Mouse (Mus musculus): Measurements from ENCODE around the gene Kcnn3. TPM values are rescaled to one million over a fixed set of nuclear protein-coding genes. Genes with fewer than 3 reads are reported as not detected.

Kcnn3 gene
- total and polyA plus RNA-seq, 2 experiments from 2014 or later: 7.3 to 23.3 TPM

- ATAC-seq (ENCODE audit: low FRiP score) (peak; percentile 28; the same call in 1 of the 2 replicates), DNase-seq (ENCODE audit: low spot score) (peak; percentile 60)
- no peak for TF ChIP-seq CTCF (IDR thresholded peaks at IDR 0.05)
- WGBS: 21% methylated on average over 1 of the region's 1 CpGs
- peak overlapping the region; percentile 51; the same call in 1 of the 2 replicates for H3K27ac ChIP-seq (ENCODE audit: low read depth, low read length)
- H3K4me2 ChIP-seq (ENCODE audit: low read depth, low read length, poor library complexity, severe bottlenecking): no peak overlapping the region
- peaks cover 26% of the 10 kb centered on the region for H3K4me1 ChIP-seq (ENCODE audit: insufficient read depth, low read length)
- no peak overlapping the region for H3K9ac ChIP-seq (replicated peaks; ENCODE audit: low read length, poor library complexity, severe bottlenecking)
- no peaks in the 10 kb centered on the region for H3K27me3 ChIP-seq (ENCODE audit: insufficient read depth, low read length)
- H3K9me3 ChIP-seq (ENCODE audit: low read length): no peaks in the 10 kb centered on the region
- H3K4me3 ChIP-seq (ENCODE audit: low read depth, low read length): no peak overlapping the region
- H3K36me3 ChIP-seq (ENCODE audit: insufficient read depth, low read length): no peaks in the 10 kb centered on the region
Observed at GRCm38 (mm10) chr3:89607327-89607726, 87.4 kb downstream of the Kcnn3 start.

DNA sequence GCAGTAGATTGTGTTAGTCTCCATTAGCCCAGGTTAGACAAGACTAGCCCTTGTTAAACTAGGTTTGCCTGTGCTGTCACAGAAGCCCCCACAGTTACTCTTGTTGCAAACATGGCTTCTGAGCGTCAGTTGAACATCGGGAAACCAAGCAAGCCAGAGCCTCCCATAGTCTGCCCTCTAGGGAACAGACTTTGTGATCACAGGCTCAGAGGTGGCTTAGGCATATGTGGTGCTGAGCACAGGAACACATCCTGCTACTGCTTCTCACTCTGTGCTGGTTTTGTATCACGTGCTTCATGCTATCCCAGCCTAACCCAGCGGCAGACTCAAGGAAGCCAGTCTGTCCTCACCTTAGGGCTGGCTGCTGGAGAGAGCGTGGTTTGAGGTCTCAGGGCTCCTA, 92.1 kb downstream of the Kcnn3 start:
- H3K27me3 ChIP-seq (ENCODE audit: insufficient read depth, low read length): no peaks in the 10 kb centered on the region
- DNase-seq (ENCODE audit: low spot score) (no peak), ATAC-seq (ENCODE audit: low FRiP score) (no peak)
- H3K36me3 ChIP-seq (ENCODE audit: insufficient read depth, low read length): no peaks in the 10 kb centered on the region
- TF ChIP-seq CTCF (IDR thresholded peaks at IDR 0.05): peak; percentile 26; the same call in 1 of the 2 replicates
- peaks cover 10% of the 10 kb centered on the region for H3K4me1 ChIP-seq (ENCODE audit: insufficient read depth, low read length)
- no peak overlapping the region for H3K4me2 ChIP-seq (ENCODE audit: low read depth, low read length, poor library complexity, severe bottlenecking)
- H3K9ac ChIP-seq (replicated peaks; ENCODE audit: low read length, poor library complexity, severe bottlenecking): no peak overlapping the region
- no peak overlapping the region for H3K4me3 ChIP-seq (ENCODE audit: low read depth, low read length)
- 81% methylated on average over 5 of the region's 5 CpGs for WGBS
- no peaks in the 10 kb centered on the region for H3K9me3 ChIP-seq (ENCODE audit: low read length)
- H3K27ac ChIP-seq (ENCODE audit: low read depth, low read length): no peak overlapping the region

DNA sequence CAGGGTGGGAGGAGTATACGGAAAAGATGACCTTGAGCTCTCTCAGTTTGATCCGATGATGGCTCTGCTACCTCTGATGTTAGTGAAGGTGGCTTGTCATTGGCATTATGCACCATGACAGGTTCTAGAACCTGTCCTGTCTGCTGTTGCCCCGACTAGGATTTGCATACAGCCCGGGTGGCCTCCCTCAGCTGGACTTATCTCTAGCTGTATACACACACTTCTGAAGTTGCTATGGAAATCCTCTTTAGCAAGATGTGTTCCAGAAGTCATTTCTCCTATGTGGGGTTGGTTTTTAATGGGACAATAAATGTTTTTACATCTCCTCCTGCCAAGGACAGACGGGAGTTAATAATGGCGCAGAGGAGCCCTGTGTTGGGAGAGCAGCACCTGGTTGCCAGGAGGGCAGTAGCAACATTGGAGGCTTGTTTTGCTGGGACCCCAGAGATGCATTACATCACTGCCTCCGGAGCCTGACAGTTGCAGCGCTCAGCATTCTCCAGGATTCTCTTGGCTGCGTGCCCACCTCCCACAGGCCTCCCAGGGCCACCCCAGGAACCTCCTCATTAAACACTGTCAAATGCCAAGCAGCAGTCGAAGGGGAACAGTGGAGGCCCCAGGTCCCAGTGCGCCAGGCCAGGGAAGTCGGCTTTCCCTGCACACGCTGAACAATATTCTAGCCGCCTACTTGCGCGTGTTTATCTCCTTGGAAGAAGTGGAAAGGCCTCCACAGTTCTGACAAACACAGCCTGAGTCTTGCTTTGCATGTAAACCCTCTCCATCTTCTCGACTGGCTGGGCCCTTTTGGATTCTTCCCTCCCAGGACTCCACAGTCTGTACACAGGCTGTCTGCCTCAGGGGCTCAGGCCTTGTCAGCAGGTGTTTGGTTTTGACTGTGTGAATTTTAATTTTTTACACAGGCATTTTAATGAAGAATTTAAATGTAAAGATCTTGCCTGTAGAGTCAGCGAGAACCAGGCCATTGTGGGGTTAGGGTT, 93.9 kb downstream of the Kcnn3 start:
- peak overlapping the region; percentile 4; the same call in 1 of the 2 replicates for H3K27ac ChIP-seq (ENCODE audit: low read depth, low read length)
- peaks cover 6% of the 10 kb centered on the region; the same call in 1 of the 2 replicates for H3K4me1 ChIP-seq (ENCODE audit: insufficient read depth, low read length)
- H3K9me3 ChIP-seq (ENCODE audit: low read length): no peaks in the 10 kb centered on the region
- H3K27me3 ChIP-seq (ENCODE audit: insufficient read depth, low read length): no peaks in the 10 kb centered on the region
- H3K4me2 ChIP-seq (ENCODE audit: low read depth, low read length, poor library complexity, severe bottlenecking): no peak overlapping the region
- DNase-seq (ENCODE audit: low spot score): peak; percentile 85
- no peak overlapping the region for H3K9ac ChIP-seq (replicated peaks; ENCODE audit: low read length, poor library complexity, severe bottlenecking)
- ATAC-seq (ENCODE audit: low FRiP score): peak; percentile 77
- H3K36me3 ChIP-seq (ENCODE audit: insufficient read depth, low read length): no peaks in the 10 kb centered on the region
- H3K4me3 ChIP-seq (ENCODE audit: low read depth, low read length): no peak overlapping the region
- WGBS: 20% methylated on average over 18 of the region's 18 CpGs
- TF ChIP-seq CTCF (IDR thresholded peaks at IDR 0.05): no peak

DNA sequence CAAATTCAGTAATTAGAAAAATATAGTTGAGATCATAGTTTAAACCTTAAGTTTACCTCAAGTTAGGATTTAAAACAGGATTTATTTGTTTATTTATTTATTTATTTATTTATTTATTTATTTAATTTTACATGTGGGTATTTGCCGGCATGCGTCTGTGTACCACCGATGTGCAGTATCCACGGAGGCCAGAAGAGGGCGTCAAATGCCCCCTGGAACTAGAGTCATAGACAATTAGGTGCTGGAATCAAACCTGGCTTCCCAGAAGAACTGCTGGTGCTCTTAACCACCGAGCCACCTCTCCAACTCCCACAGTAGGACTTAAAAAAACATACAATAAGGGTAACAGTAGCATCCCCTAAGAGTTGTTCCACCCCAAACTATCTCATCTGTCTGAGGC, 96.9 kb downstream of the Kcnn3 start:
- H3K4me1 ChIP-seq (ENCODE audit: insufficient read depth, low read length): peaks cover 6% of the 10 kb centered on the region; the same call in 1 of the 2 replicates
- WGBS: 73% methylated on average over 6 of the region's 6 CpGs
- H3K27me3 ChIP-seq (ENCODE audit: insufficient read depth, low read length): no peaks in the 10 kb centered on the region; the same call in 1 of the 2 replicates
- no peak overlapping the region for H3K9ac ChIP-seq (replicated peaks; ENCODE audit: low read length, poor library complexity, severe bottlenecking)
- DNase-seq (ENCODE audit: low spot score) (no peak), ATAC-seq (ENCODE audit: low FRiP score) (no peak)
- no peak overlapping the region for H3K4me3 ChIP-seq (ENCODE audit: low read depth, low read length)
- H3K4me2 ChIP-seq (ENCODE audit: low read depth, low read length, poor library complexity, severe bottlenecking): no peak overlapping the region
- peak; percentile 41 for TF ChIP-seq CTCF (IDR thresholded peaks at IDR 0.05)
- no peak overlapping the region for H3K27ac ChIP-seq (ENCODE audit: low read depth, low read length)
- H3K9me3 ChIP-seq (ENCODE audit: low read length): no peaks in the 10 kb centered on the region
- H3K36me3 ChIP-seq (ENCODE audit: insufficient read depth, low read length): no peaks in the 10 kb centered on the region

DNA sequence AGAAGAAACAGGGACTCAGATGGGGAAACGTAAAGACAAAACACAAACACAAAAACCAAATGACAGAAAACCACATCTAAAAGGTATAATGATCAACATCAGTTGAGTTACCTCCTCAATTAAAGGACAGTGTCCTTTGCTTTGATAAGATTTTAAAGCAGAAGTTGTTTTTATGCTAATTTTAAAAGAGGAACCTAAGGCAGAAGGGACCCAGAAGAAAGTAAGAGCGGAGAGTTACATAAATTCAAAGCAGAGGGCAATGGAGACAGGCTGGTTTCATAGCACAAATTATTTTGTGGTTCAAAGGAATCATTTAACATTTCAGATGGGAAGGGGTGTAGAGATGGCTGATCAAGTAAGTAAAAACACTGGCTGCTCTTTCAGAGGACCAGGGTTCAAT, 97.4 kb downstream of the Kcnn3 start:
- Histone ChIP-seq H3K4me3 (ENCODE audit: low read depth, low read length) (no peak overlapping the region), H3K4me2 (ENCODE audit: low read depth, low read length, poor library complexity, severe bottlenecking) (no peak overlapping the region), H3K9ac (replicated peaks; ENCODE audit: low read length, poor library complexity, severe bottlenecking) (no peak overlapping the region), H3K27ac (ENCODE audit: low read depth, low read length) (no peak overlapping the region), H3K27me3 (ENCODE audit: insufficient read depth, low read length) (no peaks in the 10 kb centered on the region; the same call in 1 of the 2 replicates), H3K4me1 (ENCODE audit: insufficient read depth, low read length) (peaks cover 6% of the 10 kb centered on the region; the same call in 1 of the 2 replicates), H3K36me3 (ENCODE audit: insufficient read depth, low read length) (no peaks in the 10 kb centered on the region), H3K9me3 (ENCODE audit: low read length) (no peaks in the 10 kb centered on the region)
- DNase-seq (ENCODE audit: low spot score): no peak
- TF ChIP-seq CTCF (IDR thresholded peaks at IDR 0.05): no peak
- whole genome bisulfite sequencing: 89% methylated on average over 2 of the region's 2 CpGs
- no peak for ATAC-seq (ENCODE audit: low FRiP score)

DNA sequence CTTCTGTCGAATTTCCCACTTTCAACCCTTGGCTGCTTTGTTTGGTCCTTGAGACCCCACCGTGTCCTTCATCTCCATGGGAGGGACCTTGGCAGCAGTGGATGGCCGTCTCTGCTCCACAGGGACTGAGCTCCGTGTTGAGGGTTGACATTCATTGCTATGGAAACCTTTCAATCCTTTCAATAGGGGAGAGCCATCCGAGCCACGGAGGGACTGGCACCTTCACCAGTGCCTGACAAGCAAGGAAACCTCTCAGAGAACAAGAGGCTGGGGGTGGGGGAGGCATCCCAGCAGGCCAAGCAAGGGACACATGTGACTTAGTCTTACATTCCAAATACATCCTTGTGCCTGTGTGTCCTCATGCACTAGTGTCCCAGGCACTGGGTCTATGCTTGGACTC, 102.9 kb downstream of the Kcnn3 start:
- no peak for TF ChIP-seq CTCF (IDR thresholded peaks at IDR 0.05)
- Histone ChIP-seq H3K4me3 (ENCODE audit: low read depth, low read length) (no peak overlapping the region), H3K27me3 (ENCODE audit: insufficient read depth, low read length) (no peaks in the 10 kb centered on the region; the same call in 1 of the 2 replicates), H3K4me1 (ENCODE audit: insufficient read depth, low read length) (peaks cover 14% of the 10 kb centered on the region; the same call in 1 of the 2 replicates), H3K9me3 (ENCODE audit: low read length) (no peaks in the 10 kb centered on the region), H3K4me2 (ENCODE audit: low read depth, low read length, poor library complexity, severe bottlenecking) (no peak overlapping the region), H3K36me3 (ENCODE audit: insufficient read depth, low read length) (no peaks in the 10 kb centered on the region), H3K9ac (replicated peaks; ENCODE audit: low read length, poor library complexity, severe bottlenecking) (no peak overlapping the region), H3K27ac (ENCODE audit: low read depth, low read length) (peak overlapping the region; percentile 21; the same call in 1 of the 2 replicates)
- ATAC-seq (ENCODE audit: low FRiP score) (peak; percentile 77), DNase-seq (ENCODE audit: low spot score) (peak; percentile 78)
- 12% methylated on average over 6 of the region's 6 CpGs for WGBS
